Mouse (Mus musculus) heart, adult 2 months (tissue): ENCODE measurements around the gene Slc24a2. TPM values are rescaled to one million over a fixed set of nuclear protein-coding genes. Genes with fewer than 3 reads are reported as not detected.

Experiments used
- DNase-seq, 2 experiments: peaks; one replicate each; pipeline ENCODE4 v3.0.0; 2021
- H3K27ac ChIP-seq: fragments of 200-600 bp; 2 replicates; pipeline ENCODE4 v1.8.1; 2022
- H3K27me3 ChIP-seq: fragments of 200-500 bp; 2 replicates; pipeline ENCODE4 v1.6.1; 2012; ENCODE audit warnings: mild to moderate bottlenecking, low read length, inconsistent platforms, mixed read lengths; ENCODE audit not compliant: control insufficient read depth, insufficient read depth
- H3K36me3 ChIP-seq: fragments of 200-500 bp; 2 replicates; pipeline ENCODE4 v1.6.1; 2012; ENCODE audit warnings: low read length, inconsistent platforms; ENCODE audit not compliant: control insufficient read depth, insufficient read depth
- H3K4me1 ChIP-seq: fragments of 200-500 bp; 2 replicates; pipeline ENCODE4 v1.6.1; 2011; ENCODE audit warnings: low read length; ENCODE audit not compliant: control insufficient read depth, insufficient read depth
- H3K4me3 ChIP-seq: fragments of 200-600 bp; 2 replicates; pipeline ENCODE4 v1.8.1; 2022
- H3K79me2 ChIP-seq: fragments of 200-500 bp; replicated peaks from 2 replicates; pipeline ENCODE4 v1.6.1; 2012; ENCODE audit warnings: mild to moderate bottlenecking, inconsistent platforms, low read length, moderate library complexity, mixed read lengths; ENCODE audit not compliant: control insufficient read depth, insufficient read depth
- H3K9ac ChIP-seq: fragments of 200-500 bp; 2 replicates; pipeline ENCODE4 v1.6.1; 2012; ENCODE audit warnings: low read depth, mild to moderate bottlenecking, control low read depth, inconsistent platforms, low read length, mixed read lengths
- CTCF ChIP-seq: fragments of 200-600 bp; IDR thresholded peaks from 2 replicates; pipeline ENCODE4 v1.8.1; 2022; ENCODE audit warnings: antibody characterized with exemption, mild to moderate bottlenecking, moderate library complexity
- EP300 ChIP-seq: fragments of 200-500 bp; IDR thresholded peaks from 2 replicates; pipeline ENCODE4 v1.6.1; 2011; ENCODE audit warnings: low read depth, low read length, control low read depth; ENCODE audit not compliant: insufficient read depth
- POLR2A ChIP-seq: fragments of 200-500 bp; IDR thresholded peaks from 2 replicates; pipeline ENCODE4 v1.6.1; 2011; ENCODE audit warnings: mild to moderate bottlenecking, low read depth, low read length, control low read depth; ENCODE audit not compliant: insufficient read depth
- WGBS: fragments of 180-500 bp; shearing (Covaris S2); methylation state at CpG from one replicate; pipeline ENCODE4 v1.1.7; 2018; 5-methylcytosine and 5-hydroxymethylcytosine counted together
- intact Hi-C: fragments of 180-260 bp; cut with DNase I; formaldehyde crosslinking; loops from one replicate; pipeline ENCODE4 v1.15.1; 2025
- polyA plus RNA-seq: library from polyadenylated mRNA; depleted of rRNA; stranded (reverse); fragments of >200 nt; gene quantifications from 2 replicates; pipeline ENCODE4 v1.2.3, GENCODE M21; 2012
- total RNA-seq, 2 experiments: library from RNA; stranded (reverse); gene quantifications; 2 replicates each; pipeline ENCODE4 v1.2.3; 2021

Gene Slc24a2
- total and polyA plus RNA-seq, 3 experiments = 0.66 to 2.5 (median 1.0) TPM

GRCm38 (mm10) chr4:86936217-86936616 is 294.1 kb downstream of the Slc24a2 start:
- Histone ChIP-seq H3K79me2 (no peaks in the 10 kb centered on the region), H3K9ac (no peak overlapping the region), H3K4me1 (no peaks in the 10 kb centered on the region), H3K4me3 (no peak overlapping the region), H3K27me3 (no peaks in the 10 kb centered on the region), H3K27ac (no peak overlapping the region), H3K36me3 (no peaks in the 10 kb centered on the region)
- intact Hi-C loops = no loop called here
- DNase-seq = no peak
- 94% methylated on average over 9 of the region's 9 CpGs for WGBS
- TF ChIP-seq EP300 (no peak), POLR2A (no peak), CTCF (no peak)
